Mouse (Mus musculus) adrenal gland, postnatal 14 days (tissue): ENCODE data around the gene AC109138.7. TPM values are rescaled to one million over a fixed set of nuclear protein-coding genes. Genes with fewer than 3 reads are reported as not detected.
A peak's percentile ranks its signal among the peaks of the same experiment; 100 is the strongest.

Source experiments
- DNase-seq: peaks from one replicate; pipeline ENCODE4 v3.0.0; 2021; ENCODE audit warnings: mixed read lengths
- total RNA-seq: library from RNA; stranded (reverse); gene quantifications from 2 replicates; pipeline ENCODE4 v1.2.3, GENCODE M21; 2021

The AC109138.7 gene
- total RNA-seq, 1 experiment from 2014 or later: not detected

DNA sequence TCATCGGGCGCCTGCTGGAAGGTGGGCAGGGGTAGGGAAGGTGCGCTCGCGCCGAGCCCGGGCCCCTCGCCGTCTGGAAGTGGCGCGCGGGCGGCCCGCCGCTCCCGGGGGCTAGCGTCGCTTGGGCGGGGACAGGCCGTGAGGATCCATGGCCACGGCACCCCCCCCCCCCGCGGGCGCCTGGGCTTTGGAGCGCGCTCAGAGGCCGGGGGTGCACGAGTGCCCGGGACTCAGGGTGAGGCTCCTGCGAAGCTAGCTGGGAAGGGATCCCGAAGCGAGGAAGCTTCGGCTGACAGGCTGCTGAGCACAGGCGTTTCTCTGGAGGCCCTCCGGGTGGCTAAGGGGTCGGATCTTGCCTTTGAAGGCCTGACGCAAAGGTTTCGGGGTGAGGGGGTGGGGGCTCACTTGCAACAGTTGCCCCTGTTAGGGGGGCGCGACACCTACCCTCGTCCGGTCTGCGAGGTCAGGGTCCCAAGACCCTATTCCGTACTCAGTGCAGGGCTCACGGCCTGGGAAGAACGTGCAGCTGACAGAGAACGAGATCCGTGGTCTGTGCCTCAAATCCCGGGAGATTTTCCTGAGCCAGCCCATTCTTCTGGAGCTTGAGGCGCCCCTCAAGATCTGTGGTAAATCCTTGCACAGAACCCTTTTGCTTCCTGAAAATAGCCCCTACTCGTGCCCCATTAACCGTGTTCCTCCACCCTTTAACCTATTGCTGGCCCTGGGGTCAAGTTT is 21.7 kb upstream of the AC109138.7 start:
- no peak for DNase-seq

DNA sequence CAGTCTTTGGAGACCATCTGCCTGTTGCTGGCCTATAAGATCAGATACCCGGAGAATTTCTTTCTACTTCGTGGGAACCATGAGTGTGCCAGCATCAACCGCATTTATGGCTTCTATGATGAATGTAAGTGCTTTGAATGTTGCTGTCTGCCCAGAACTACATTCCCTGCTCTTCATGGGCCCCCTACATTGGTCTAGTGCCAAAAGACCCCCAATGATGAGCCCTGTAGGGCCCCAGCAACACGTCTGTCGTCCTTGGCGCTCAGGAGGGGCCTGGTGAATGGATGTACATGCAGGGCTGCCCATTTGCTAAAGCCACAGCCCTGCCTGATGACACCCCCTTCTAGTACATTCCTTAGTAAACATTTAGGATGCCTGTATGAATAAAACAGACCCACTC is 21.0 kb upstream of the AC109138.7 start:
- DNase-seq: no peak

DNA sequence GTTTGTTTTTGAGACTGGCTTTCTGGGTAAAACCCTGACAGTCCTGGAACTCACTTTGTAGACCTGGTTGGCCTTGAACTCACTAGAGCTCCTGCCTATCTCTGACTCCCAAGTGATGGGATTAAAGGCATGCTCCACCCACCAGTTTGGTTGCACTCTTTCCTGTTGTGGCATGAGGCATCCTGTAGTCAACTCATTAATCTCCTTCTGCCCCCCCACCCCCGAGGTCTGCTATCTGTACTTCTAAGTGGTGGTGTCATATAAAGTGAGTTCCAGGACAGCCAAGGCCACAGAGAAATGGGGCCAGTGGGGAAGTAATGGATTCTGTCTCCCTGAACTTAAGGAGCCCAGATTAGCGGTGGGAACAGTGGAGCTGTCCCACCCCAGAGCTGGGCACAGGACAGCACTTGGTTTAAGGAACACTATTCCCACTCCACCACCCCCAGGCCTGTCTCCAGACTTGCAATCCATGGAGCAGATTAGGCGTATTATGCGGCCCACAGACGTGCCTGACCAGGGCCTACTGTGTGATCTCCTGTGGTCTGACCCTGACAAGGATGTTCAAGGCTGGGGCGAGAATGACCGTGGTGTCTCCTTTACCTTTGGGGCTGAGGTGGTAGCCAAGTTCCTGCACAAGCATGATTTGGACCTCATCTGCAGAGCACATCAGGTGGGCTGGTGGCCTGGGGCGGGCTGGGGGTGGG is 20.0 kb upstream of the AC109138.7 start:
- DNase-seq: peak; percentile 68

DNA sequence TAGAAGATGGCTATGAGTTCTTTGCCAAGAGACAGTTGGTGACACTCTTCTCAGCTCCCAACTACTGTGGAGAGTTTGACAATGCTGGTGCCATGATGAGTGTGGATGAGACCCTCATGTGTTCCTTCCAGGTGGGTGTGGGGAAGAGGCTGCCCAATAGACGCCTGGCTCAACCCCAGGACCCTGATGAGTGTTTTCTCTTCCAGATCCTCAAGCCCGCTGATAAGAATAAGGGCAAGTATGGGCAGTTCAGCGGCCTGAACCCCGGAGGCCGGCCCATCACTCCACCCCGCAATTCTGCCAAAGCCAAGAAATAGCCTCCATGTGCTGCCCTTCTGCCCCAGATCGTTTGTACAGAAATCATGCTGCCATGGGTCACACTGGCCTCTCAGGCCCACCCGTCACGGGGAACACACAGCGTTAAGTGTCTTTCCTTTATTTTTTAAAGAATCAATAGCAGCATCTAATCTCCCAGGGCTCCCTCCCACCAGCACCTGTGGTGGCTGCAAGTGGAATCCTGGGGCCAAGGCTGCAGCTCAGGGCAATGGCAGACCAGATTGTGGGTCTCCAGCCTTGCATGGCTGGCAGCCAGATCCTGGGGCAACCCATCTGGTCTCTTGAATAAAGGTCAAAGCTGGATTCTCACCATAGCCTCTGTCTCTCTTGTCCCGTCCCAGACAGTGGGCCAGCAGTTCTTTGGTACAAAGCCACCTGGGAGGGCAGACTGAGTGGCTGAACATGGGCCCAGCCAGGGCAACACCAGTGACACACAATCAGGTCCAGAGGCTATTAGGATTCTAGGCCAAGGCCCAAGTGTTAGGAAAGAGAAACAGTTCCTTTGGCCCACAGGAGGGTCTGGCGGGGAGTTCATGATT is 19.1 kb upstream of the AC109138.7 start:
- peak; percentile 59 for DNase-seq

DNA sequence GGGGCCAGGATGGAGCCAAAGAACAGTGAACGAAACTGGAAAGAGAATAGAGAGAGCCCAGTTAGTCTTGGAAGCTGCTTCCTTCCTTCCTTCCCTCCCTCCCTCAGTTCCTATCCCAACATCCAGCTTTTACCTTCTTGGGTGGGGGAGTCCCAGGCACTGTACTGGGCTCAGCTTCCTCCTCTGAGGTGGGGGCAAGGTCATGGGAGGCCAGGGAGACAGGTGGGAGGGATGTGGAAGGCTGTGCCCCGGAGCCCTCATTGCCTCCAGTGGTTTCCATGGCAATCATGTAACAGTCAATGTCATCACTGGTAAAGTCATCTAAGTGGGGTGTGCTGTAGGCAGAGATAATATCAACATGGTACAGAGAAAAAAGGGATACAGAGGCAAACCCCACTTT is 18.1 kb upstream of the AC109138.7 start:
- DNase-seq: no peak

DNA sequence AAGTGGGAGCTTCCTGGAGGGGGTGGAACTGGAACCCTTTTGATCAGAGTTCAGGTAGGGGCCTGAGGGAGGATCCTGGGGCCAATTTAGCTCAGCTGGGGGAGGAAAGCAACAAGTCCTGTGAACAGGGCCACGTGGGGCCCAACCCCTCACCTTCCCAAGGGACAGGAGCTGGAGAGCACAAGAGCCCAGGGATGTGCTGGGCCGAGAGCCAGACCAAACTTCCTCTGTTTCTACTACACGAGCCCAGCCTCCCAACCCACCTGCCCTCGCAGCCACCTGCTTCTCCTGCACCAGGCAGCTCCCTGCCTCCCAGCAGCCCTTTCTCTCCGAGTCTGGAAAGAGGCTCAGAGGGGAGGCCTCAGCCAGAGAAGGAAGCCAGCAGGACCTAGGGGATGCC is 17.6 kb upstream of the AC109138.7 start:
- peak; percentile 57 for DNase-seq

DNA sequence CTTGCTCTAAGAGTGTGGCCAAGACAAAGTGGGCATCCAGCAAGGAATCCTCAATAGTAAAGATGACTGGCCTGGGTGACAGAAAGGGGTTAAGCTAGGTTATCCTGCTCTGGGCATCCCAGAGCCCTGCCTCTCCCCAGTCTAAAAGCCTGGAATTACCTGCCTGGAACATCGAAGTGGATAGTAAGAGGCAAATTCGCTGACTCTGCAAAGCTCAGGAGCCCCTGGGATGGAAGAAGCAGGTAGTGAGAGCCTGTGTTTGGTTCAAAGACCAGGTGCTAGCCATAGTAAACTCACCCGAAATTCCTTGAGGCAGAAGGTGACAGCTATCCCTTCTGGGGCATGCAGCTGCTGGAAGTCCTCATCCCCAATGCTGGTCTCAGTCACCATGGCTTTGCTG is 17.0 kb upstream of the AC109138.7 start:
- DNase-seq: no peak

DNA sequence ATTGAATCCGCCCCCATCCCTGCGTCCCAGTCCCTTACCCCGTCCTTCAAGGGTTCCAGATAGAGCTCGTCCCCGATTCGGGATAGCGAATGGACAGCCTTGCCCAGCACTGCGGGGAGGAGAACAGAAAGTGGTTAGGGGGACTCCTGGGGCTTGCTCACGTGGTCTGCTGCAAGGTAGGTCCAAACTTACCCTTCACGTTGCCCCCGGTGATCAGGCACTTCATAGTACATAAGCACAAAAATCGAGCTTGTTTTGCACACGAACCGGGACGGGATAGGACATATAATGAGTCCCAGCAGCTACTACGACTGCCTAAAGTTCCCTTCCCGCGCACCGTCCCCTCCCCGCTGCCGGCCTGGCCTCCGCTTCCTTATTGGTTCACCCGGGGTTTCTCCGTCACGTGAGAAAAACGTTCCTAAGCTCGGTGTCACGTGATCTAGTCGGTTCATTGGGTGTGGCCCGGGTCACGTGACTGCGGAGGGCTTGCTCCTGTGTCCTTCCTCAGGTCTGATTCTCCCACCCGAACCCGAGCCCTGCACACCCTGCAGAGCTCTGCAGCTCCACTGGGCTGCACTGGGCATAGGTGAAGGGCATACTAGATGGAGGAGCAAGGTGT is 12.8 kb upstream of the AC109138.7 start, which contains the start of gene Rad9a:
Gene Rad9a, minus strand, starts transcription at position 372 of the 619 bp plus-strand sequence.
- DNase-seq: peak; percentile 98

DNA sequence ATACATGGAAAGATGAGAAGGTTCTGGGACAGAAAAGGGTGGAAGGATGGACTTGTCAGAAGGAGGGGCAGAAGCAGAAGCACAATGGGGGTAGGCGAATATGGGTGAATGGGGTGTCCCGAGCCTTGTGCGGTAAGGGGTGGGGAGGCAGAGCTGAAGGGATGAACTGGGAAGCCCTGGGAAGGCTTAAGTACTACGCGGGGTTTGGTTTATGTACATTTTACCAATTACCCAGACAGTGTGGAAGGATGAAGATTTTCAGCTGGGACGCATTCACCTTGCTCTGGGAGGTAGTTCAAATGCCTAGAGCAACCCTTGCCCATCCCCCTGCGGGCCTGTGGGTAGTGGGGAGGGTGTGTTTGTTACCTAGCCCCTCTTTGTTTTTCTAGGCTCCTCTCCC is 12.0 kb upstream of the AC109138.7 start:
- no peak for DNase-seq

DNA sequence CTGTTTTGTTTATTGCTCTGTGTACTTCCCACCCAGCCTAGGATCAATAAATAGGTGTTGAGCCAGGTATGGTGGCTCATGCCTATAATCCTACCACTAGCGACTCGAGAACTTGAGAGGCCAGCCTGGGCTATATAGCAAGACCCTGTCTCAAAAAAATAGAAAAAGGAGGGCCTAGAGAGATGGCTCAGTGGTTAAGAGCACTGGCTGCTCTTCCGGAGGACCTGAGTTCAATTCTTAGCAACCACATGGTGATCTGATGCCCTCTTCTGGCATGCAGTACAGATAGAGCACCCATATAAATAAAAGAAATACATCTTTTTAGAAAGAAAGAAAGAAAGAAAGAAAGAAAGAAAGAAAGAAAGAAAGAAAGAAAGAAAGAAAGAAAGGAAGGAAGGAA is 11.0 kb upstream of the AC109138.7 start:
- DNase-seq: no peak

DNA sequence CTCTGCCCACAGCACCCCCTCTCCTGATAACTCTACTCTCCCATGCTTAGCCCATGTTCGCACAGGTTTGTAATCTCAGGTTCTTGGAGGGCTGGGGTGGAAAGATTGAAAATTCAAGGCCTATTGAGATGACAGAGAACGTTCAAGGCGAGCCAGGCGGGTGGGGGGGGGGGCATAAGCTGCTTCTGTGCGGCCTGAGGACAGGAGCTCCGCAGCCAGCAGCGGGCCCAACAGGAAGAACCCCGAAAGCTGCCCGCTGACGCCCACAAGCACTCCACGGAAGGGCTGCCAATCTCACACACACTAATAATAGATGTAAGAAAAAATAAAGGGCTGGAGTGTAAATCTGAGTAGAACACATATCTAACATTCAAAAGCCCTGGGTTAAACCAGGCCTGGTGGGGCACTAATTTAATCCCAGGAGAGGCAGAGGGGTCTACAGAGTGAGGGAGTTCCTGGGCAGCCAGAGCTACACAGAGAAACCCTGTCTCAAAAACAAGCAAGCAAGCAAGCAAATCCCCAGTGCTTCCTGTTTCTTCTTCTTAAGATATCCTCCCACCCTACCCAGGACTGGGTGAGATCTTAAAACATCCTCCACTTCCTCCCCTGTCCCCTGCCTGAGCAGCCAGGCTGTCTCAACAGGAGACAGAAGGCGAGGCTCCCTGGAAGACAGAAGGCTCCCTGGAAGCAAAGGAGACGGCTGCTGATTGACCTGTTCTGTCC is 10.4 kb upstream of the AC109138.7 start:
- DNase-seq: no peak

DNA sequence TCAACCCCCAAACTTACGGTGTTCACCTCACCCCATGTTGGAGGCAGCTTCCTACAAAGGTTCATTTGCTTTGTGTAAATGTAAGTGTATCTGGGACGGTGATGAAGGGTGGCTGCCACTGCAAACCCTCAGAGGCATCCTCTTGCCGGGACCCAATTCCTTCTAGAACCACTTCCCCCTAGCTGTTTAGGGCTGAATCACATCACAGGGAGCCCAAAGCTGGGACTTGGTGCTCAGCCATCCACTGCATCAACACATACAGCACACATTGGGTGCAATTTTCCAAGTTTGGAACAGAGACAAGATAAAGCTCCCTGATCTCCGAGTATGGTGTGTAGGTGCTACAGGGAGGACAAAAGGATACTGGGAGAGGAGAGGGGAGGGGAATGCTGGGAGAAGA is 9.3 kb upstream of the AC109138.7 start:
- DNase-seq: no peak

DNA sequence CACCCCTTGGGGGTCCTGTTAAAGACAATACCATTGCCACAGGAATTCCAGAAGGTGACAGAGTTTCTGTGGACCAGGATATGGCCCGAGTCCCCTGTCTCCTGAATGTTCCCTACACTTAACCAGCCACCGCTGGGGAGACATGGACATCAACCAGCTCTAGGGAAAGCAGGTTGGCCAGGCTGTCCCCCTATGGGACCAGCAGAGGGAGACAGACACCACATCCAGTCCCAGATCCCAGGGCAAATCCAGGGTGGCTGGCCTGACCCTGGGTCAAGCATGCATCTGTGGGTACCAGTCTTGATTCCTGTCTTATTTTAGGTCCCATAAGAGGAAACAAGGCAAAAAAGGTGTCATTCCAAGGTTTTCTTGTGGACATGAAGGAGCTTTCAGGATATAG is 7.2 kb upstream of the AC109138.7 start:
- peak; percentile 88 for DNase-seq

DNA sequence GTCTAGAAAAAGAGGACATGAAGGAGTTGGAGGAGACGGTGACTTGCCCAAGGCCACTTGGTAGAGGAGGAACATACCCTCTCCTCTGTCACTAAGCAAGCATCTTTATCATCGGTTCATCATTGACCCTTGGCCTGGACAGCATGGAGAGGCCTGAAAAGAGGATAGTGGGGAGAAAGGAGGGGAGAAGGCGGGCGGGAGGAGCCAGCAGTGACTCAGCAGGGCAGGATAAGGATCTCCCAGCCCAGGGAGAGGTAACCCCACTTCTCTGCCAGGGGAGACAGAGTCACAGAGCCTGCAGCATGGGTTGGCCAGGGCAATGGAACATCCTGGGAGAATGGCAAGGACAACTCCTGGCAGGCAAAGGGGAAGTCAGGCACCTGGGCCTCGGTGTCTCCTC is 5.6 kb upstream of the AC109138.7 start:
- no peak for DNase-seq

DNA sequence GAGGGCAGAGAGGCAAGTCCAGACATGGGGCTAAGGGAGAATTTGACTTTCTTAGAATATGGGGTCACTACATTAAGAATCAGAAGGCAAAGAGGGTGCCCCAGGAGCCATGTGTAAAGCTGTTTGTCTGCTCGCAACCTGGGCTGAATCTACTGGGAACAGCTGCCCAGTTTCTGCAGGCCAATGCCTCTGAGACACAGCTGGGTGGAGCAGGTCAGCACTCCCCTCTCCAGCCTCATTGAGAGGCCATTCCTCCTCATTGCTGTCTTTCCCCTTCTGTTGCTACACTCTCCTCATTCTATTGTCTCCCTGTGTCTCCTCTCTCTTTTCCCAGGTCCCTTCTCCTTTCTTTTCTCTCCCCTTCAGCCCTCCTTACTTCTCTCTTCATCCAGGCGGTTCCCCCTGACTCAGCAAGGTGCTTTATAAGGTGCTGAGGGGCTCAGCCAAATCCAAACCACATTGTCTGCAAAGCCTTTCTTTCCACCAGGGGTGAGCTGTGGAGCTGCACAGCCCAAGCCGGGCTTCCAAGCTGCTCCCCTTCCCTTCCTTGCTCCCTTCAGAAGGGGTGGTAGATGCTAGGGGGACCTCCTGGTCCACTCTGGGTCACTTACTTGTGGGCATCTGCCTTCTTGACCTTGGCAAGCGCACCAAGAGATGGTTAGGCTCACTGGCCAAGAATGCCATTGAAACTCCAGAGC is 2.1 kb upstream of the AC109138.7 start:
- DNase-seq: no peak

DNA sequence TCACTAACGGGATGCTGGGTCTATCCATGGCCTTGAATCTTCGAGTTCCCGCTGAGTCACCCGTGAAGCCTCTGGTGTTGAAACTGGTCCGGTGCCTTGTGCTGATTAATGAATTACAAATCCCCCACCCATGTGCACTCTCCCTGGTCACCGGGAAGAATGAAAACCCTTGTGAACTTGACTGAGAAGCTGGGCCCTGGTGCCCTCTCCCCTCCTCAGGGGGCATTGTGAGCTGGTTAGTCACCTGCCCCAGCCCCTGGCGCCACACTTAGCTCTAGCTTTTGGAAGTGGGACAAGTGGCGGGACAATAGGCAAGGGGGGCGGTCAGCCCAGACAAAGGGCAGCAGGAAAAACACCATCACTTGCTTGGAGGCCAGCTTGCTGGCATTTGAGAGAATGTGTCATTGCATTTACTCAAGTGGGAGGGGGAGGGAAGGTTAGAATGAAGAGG is 608 bp upstream of the AC109138.7 start:
- DNase-seq: peak; percentile 80

DNA sequence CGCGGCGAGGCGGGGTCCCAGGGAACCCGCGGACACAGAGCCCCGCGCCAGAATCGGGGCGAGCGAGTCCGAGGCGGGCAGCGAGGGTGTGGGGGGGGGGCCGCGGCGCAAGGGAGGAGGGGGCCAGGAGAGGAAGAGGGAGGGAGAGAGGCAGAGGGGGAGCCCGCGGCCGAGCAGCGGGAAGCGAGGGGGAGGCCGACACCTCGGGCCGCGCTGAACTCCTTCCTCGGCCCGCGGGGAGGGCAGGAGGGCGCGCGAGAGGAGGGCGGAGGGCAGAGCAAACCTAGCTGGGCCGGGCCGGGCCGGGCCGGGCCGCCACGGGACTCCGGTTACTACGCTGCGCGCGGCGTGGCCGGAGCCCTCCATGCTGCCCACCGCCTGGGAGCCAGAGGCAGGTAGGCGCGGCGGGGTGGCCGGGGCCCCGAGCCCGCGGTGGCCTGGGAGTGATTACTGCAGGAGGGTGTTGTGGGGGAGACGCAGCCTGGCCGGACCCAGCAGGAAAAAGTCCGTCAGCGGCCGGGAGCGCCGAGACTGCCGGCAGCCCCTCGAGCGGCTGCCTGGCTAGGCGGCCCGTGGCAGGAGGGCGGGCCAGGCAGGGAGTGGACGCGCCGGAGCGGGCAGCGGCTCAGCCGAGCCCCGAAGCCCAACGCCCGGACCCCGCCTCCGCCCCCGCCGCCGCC is 754 bp downstream of the AC109138.7 start:
- DNase-seq: peak; percentile 69

DNA sequence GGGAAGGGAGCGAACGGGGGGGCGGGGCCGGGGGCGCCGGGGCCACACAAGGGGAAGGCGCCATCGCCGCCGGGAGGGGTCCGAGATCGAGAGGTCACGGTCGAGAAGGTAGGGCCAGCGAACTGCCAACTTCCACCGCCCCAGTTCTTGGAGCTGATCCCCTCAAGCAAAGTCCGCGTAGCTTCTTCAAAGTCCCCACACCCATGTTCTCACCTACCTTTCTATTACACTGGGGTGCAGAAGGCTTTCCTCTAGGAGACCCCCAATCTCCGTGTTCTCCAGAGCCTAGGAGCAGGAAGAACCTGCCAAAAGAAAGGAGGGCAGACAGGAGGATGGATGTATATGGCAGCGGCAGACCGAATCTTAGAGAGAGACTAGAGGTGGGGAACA is 1.3 kb downstream of the AC109138.7 start:
- no peak for DNase-seq

DNA sequence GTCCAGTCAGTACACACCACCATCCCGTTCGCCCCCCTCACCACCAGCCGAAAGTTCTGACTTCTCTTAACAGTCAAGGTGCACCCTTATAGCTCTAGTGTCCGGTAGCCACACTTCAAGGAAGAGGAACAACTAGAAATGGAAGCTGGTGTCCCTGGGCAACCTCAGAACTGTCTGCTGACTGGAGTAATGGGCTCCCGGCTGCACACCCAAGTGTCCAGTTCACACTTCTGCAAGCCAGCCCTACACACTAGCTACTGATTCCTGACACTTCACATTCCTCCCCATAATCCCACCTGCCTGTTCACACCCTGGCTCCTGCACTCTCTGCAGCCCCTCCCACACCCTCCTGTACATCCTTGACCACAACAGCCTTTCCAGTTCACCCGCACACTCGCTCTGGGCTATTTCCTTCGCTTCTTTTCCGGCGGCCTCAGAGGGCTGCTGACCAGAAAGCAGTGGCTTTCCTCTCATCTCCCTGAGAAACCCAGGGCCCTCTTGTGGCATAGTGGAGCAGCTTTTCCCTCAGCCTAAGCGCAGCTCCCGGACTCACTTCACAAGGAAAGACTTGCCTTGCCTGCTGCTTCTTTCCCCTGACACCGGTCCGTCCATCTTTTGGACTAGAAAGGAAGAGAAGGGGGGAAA is 2.0 kb downstream of the AC109138.7 start:
- peak; percentile 71 for DNase-seq

DNA sequence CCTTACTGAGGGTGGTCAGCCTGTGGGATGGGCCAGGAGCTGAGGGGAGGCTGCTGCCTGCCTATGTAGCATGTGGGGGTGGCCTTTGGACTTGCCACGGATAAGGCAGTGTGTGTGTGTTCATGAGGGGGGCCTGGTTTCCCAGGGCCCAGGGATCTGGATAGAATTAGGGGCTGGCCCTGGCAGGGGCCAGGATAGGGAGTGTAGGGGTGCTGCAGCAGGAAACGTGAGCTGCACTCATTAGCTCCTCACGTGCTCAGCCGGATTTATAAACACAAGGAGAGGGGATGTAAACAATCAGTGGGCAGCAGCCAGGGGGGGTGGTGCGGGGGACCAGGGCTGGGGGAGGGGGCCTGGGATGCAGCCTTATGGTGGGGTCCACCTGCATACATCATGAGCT is 3.0 kb downstream of the AC109138.7 start:
- DNase-seq: no peak
